Mouse (Mus musculus) testis, adult 2 months (tissue): ENCODE results near the gene Gsn.

Experiments used
- CTCF ChIP-seq: fragments of 200-500 bp; IDR thresholded peaks from 2 replicates; pipeline ENCODE4 v1.5.1; 2012; ENCODE audit warnings: low read depth, mild to moderate bottlenecking, inconsistent platforms, low read length, moderate library complexity; ENCODE audit not compliant: control insufficient read depth, insufficient read depth, insufficient replicate concordance
- POLR2A ChIP-seq: fragments of 200-500 bp; IDR thresholded peaks from 2 replicates; pipeline ENCODE4 v1.6.1; 2012; ENCODE audit warnings: low read depth, mild to moderate bottlenecking, inconsistent platforms, low read length, moderate library complexity; ENCODE audit not compliant: control insufficient read depth

DNA sequence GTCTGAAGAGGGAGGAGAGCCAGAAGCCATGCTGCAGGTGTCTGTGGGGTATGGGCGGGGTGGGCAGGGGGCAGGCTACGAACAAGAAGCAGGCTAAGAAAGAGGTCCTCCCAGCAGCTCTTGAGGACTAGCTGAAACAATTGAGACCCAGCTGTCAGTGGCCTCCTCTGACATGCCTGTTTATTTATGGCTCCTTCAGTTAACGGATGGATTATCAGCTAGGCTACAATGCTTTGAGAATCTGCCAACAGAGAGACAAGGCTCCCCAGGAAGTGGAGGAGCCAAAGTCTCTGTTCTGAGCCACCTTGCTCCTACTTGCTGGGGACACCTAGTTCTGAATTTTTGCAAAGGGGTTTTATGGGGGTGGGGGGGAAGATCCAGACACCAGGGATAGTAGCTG is 36.5 kb downstream of the Gsn start:
- TF ChIP-seq POLR2A (no peak), CTCF (no peak)
